Mouse (Mus musculus) layer of hippocampus, postnatal 10 days (tissue): ENCODE results near the gene Fgfr2. TPM values are rescaled to one million over a fixed set of nuclear protein-coding genes. Genes with fewer than 3 reads are reported as not detected.

Experiments
- DNase-seq, 2 experiments: peaks; one replicate each; pipeline ENCODE4 v3.0.0; 2021; ENCODE audit warnings: low spot score in 2 of 2
- total RNA-seq, 2 experiments: library from RNA; stranded (reverse); gene quantifications; 2 replicates each; pipeline ENCODE4 v1.2.3; 2021

Fgfr2 gene
- total RNA-seq, 2 experiments from 2014 or later, result 35.6 to 48.3 TPM

GRCm38 (mm10) chr7:131817976-131818375 lies 1305.2 kb downstream of the Fgfr2 start:
- no peak for DNase-seq

GRCm38 (mm10) chr7:131816641-131817040 lies 1306.5 kb downstream of the Fgfr2 start:
- DNase-seq, result no peak

GRCm38 (mm10) chr7:131812116-131812515 lies 1311.0 kb downstream of the Fgfr2 start:
- no peak for DNase-seq

- no peak for DNase-seq
Observed at GRCm38 (mm10) chr7:131810916-131811315, 1312.2 kb downstream of the Fgfr2 start.

GRCm38 (mm10) chr7:131809584-131810181 lies 1313.5 kb downstream of the Fgfr2 start:
- no peak for DNase-seq

GRCm38 (mm10) chr7:131807257-131807656 lies 1315.9 kb downstream of the Fgfr2 start:
- DNase-seq, result no peak

GRCm38 (mm10) chr7:131805525-131806202 lies 1317.5 kb downstream of the Fgfr2 start:
- no peak for DNase-seq

- peak; percentile 12 to 25 for DNase-seq
Observed at GRCm38 (mm10) chr7:131800416-131801045, 1322.6 kb downstream of the Fgfr2 start.

- DNase-seq, result no peak
Observed at GRCm38 (mm10) chr7:131797161-131797560, 1326.0 kb downstream of the Fgfr2 start.

GRCm38 (mm10) chr7:131788595-131789206 lies 1334.4 kb downstream of the Fgfr2 start:
- DNase-seq, result no peak

GRCm38 (mm10) chr7:131785721-131786120 lies 1337.4 kb downstream of the Fgfr2 start:
- no peak for DNase-seq

- no peak for DNase-seq
Observed at GRCm38 (mm10) chr7:131778271-131778985, 1344.7 kb downstream of the Fgfr2 start.

GRCm38 (mm10) chr7:131777461-131778270 lies 1345.5 kb downstream of the Fgfr2 start:
- no peak for DNase-seq

- no peak for DNase-seq
Observed at GRCm38 (mm10) chr7:131776191-131776752, 1346.9 kb downstream of the Fgfr2 start.

- no peak for DNase-seq
Observed at GRCm38 (mm10) chr7:131757922-131758321, 1365.2 kb downstream of the Fgfr2 start.

- no peak for DNase-seq
Observed at GRCm38 (mm10) chr7:131747152-131748010, 1375.8 kb downstream of the Fgfr2 start.

- peak in 1 of 2 experiments; percentile 24 for DNase-seq
Observed at GRCm38 (mm10) chr7:131746752-131747151, 1376.4 kb downstream of the Fgfr2 start.

- DNase-seq, result no peak
Observed at GRCm38 (mm10) chr7:131743193-131743592, 1380.0 kb downstream of the Fgfr2 start.
